In the genomic region with DNA sequence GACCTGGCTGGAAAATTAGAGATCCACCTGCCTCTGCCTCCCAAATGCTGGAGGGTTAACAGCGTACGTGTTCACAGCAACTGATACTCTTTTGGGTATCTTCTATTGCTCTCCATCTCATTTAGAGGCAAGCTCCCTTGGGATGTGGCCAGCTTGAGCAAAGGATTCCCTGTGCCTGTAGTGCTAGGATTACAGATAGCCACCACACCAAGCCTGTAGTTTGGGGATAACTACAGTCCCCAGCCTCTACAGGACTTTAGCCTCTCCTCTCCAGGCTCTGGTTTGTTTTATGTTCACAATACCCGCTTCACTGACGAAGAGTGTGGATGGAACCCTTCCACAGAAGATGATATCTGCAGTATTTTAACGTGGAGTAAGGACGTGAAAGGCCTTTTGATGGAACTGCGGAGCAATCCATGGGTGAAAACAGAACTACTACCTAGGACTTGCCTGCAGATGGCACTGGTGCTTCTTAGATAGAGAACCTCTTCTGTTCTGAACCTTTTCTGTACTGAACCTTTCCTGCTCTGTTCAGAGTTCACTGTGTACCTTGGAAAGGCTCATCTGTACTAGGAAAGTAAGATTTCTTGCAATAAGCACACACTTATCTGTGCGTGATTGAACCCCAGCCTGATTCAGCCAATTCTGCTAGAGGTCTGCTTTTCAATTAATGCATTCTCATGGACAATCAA, we compare ENCODE assay signal across 8 mouse cellular contexts.
DNase-seq lines count a peak whose midpoint lies in the region; ATAC-seq lines count a peak whose summit lies in the region.

No protein-coding gene starts in this region.

- no peaks in the 10 kb centered on the region for H3K4me1 ChIP-seq in embryonic facial prominence, embryonic 15.5 days

- H3K9ac ChIP-seq in embryonic facial prominence, embryonic 15.5 days, result no peak overlapping the region

- no peak overlapping the region for H3K27ac ChIP-seq in embryonic facial prominence, embryonic 15.5 days (replicated peaks)

- H3K4me3 ChIP-seq in embryonic facial prominence, embryonic 15.5 days (replicated peaks), result no peak overlapping the region

- H3K4me2 ChIP-seq in embryonic facial prominence, embryonic 15.5 days (replicated peaks), result no peak overlapping the region

- intact Hi-C loops in left cerebral cortex, postnatal 36 days (cut with DNase I), result no loop called here

- DNase-seq in adrenal gland, postnatal 10 days, result peak; percentile 30
- no peak for DNase-seq in adrenal gland, adult 8-10 months
- DNase-seq in R1 (ENCODE audit: low read depth, low spot score), result peak; percentile 59
- DNase-seq in kidney, adult 8-10 months, result peak; percentile 8 to 24
- peak; percentile 34 to 43 for DNase-seq in left cerebral cortex, postnatal 36 days (ENCODE audit: low spot score in 2 of 2)
- DNase-seq in right cerebral cortex, postnatal 36 days (ENCODE audit: low spot score in 2 of 2), result peak; percentile 7 to 27

- H3K36me3 ChIP-seq in embryonic facial prominence, embryonic 15.5 days, result no peaks in the 10 kb centered on the region

- H3K9me3 ChIP-seq in embryonic facial prominence, embryonic 15.5 days (replicated peaks), result no peaks in the 10 kb centered on the region

- no peaks in the 10 kb centered on the region for H3K27me3 ChIP-seq in embryonic facial prominence, embryonic 15.5 days

- peak; percentile 51 for ATAC-seq in embryonic facial prominence, embryonic 15.5 days (ENCODE audit: insufficient number of reproducible peaks, low FRiP score, low TSS enrichment, low read depth)
- ATAC-seq in megakaryocyte-erythroid progenitor cell, adult 5-6 weeks (replicated peaks; ENCODE audit: low FRiP score, low TSS enrichment, poor library complexity, severe bottlenecking), result no peak

- 41% methylated on average over 8 of the region's 8 CpGs for WGBS in embryonic facial prominence, embryonic 15.5 days
